Mouse (Mus musculus) bone marrow, adult 2 months (tissue): ENCODE results near the gene Mycbpap.

Source experiments
- CTCF ChIP-seq: fragments of 200-500 bp; IDR thresholded peaks from 2 replicates; pipeline ENCODE4 v1.5.1; 2011; ENCODE audit warnings: low read length, control low read depth; ENCODE audit not compliant: control insufficient read depth, insufficient read depth
- POLR2A ChIP-seq: fragments of 200-500 bp; IDR thresholded peaks from 2 replicates; pipeline ENCODE4 v1.6.1; 2011; ENCODE audit warnings: low read depth, mild to moderate bottlenecking, control low read depth, low read length, borderline replicate concordance; ENCODE audit not compliant: control insufficient read depth

DNA sequence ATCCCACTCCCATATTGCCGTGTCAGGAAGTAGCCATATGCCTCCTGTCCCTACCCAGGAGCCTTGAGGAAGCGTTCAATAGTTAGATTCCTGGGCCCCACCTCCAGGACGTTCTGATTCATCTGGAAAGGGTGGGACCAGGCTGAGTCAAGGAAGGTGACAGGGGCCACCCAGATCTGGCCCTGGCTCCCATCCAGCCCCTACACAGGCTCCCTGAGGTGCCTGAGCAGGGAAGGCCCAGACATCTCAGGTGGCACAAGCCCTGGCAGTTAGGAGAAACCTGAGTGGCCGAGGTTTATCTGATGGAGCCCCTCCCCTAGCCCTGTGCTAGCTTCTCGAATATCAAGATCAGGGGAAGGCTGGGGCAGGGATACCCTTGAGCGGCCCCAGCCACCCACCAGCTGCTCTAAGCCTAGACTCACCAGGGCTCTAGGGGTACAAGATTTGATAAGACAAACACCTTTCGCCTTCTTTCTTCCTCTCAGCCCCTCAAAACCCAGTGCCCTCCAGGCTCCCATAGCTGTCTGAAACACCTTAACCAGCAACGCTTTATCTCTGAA is 17.3 kb upstream of the Mycbpap start:
- TF ChIP-seq CTCF (no peak), POLR2A (no peak)
